Mouse (Mus musculus) ES-E14 (cell line): ENCODE results near the gene Tnpo1.

Source experiments
- CHD2 ChIP-seq: IDR thresholded peaks from 2 replicates; pipeline ENCODE4 v1.6.1; 2014; ENCODE audit warnings: mild to moderate bottlenecking, low read depth, low read length, inconsistent platforms
- HCFC1 ChIP-seq: IDR thresholded peaks from 2 replicates; pipeline ENCODE4 v1.6.1; 2012; ENCODE audit warnings: low read length, inconsistent platforms, borderline replicate concordance; ENCODE audit not compliant: insufficient read depth
- MAFK ChIP-seq: IDR thresholded peaks from 2 replicates; pipeline ENCODE4 v1.6.1; 2014; ENCODE audit warnings: mild to moderate bottlenecking, low read depth, low read length, inconsistent platforms; ENCODE audit not compliant: insufficient read depth
- ZC3H11A ChIP-seq: IDR thresholded peaks from 2 replicates; pipeline ENCODE4 v1.6.1; 2012; ENCODE audit warnings: low read depth, mild to moderate bottlenecking, inconsistent platforms, low read length, borderline replicate concordance
- ZNF384 ChIP-seq: IDR thresholded peaks from 2 replicates; pipeline ENCODE4 v1.6.1; 2012; ENCODE audit warnings: low read depth, low read length, inconsistent platforms

GRCm38 (mm10) chr13:98812285-98812684 lies 113.9 kb downstream of the Tnpo1 start:
- no peak for TF ChIP-seq ZNF384
- no peak for TF ChIP-seq CHD2
- no peak for TF ChIP-seq MAFK
- TF ChIP-seq HCFC1 = no peak
- TF ChIP-seq ZC3H11A = no peak
